Mouse (Mus musculus) liver (tissue): ENCODE measurements around the gene Stk35.

Experiments
- DNase-seq: peaks from one replicate; pipeline ENCODE4 v3.0.0-alpha.2; 2020; ENCODE audit warnings: mixed read lengths

Gene Stk35

DNA sequence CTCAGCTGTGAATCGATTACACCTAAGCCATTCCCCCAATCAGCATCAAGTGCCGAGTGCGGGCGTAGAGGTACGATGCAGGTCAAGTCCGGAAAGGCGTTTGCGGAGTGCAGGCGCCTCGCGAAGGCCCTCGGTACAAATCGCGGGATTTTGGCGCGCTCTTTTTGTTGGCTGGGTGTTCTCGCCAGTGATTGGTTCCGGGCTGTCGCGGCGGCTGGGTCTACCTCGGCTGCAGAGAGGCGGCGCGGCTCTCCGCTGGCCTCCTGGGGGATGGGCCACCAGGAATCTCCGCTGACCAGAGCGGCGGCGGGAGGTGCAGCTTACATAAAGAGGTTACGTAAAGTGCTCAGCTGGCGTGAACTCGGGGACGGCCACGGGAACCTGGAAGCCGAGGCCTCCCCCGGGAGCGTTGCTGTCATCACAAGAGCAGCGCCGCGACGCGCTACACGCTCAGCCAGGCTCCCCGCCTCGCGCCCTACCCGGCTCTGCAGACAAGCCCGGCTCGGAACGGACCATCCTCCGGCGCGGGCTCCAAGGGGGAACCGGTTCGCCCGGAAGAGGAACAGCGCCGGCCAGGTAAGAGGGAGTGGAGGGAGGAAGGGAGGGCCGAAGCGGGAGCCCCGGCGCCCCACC, at the start of gene Stk35:
Gene Stk35, plus strand, starts transcription at position 247 of the 633 bp plus-strand sequence.
- DNase-seq = peak; percentile 90

DNA sequence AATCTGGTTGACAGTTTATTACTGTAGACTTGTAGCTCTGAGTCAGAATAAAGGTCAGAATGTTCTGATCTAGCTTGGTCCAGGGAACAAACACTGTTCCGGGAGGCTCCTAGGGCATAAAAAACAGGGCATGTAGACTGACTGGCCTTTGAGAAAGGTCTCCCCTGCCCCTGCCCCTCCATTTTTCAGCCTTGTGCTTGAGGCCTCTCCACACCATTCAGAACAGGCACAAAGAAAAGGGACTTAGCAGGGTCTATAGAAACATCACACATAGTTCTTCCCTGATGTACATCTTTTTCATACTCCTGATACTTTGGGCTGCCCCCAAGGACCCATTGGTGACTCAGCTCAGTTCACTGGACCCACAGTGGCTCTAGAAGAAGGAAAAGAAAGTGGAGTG, 18.3 kb upstream of the Stk35 start:
- DNase-seq = no peak

DNA sequence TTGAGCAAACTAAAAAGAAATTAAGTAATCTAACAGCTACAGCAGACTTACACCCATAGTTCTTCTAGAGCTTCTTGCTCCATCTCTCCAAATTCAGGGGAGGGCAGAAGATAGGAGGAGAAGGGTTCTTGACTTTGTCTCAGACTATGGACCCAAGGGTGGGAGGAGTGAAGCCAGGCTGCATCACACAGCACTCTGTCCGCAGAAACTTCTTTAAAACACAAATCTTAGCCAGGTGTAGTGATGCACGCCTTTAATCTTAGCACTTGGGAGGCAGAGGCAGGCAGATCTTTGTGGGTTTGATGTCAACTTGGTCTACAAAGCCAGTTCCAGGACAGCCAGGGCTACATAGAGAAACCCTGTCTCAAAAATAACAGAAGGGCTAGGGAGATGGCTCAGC, 3.8 kb upstream of the Stk35 start:
- no peak for DNase-seq

DNA sequence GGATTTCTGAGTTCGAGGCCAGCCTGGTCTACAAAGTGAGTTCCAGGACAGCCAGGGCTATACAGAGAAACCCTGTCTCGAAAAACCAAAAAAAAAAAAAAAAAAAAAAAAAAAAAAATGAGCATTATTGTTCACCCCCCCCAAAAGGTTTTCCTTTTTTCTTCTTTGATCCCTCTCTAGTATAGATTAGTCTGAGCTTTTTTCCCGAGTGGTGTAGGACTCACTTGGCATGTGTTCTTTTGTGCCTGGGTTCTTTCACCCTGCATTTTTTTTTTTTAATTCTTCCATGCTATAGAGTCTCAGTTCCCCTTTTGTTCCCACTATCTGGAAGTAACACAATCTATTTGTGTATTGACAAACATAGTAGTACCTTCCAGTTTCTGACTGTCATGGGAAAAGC, 2.6 kb upstream of the Stk35 start:
- DNase-seq = no peak

DNA sequence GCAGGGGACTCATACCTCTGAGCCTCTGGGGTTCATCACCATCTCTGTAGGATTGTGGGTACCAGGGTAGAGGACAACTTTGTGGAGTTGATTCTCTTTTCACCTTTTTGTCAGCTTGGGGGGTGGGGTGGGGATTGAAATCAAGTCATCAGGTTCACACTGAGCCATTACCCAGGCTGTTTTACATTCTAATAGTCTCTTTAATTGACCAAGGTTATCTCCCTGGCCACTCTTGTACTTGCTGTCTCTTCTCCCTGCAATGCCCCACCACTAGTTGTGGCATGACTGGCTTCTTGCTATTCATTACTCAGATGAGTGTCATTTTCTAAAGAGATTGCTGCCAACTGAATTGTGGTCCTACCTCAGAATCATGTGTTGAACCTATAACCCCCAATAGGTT, 1.9 kb upstream of the Stk35 start:
- DNase-seq = no peak

DNA sequence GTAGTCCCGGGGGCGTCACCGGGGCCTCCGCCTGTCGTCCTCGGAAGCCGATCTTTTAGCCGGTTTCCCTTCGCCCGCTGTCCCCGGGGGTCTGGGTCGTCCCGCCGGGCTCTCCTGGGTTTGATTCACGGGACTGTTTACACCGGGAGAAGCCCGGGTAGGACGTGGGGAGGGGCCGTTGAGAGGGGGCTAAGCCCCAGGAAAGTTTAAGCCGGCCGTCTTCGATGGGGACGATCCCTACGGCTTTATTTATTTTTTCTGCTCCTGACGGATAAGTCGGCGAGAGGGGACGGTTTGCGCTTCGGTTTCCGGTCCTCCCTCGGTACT, 550 bp downstream of the Stk35 start:
- DNase-seq = no peak

DNA sequence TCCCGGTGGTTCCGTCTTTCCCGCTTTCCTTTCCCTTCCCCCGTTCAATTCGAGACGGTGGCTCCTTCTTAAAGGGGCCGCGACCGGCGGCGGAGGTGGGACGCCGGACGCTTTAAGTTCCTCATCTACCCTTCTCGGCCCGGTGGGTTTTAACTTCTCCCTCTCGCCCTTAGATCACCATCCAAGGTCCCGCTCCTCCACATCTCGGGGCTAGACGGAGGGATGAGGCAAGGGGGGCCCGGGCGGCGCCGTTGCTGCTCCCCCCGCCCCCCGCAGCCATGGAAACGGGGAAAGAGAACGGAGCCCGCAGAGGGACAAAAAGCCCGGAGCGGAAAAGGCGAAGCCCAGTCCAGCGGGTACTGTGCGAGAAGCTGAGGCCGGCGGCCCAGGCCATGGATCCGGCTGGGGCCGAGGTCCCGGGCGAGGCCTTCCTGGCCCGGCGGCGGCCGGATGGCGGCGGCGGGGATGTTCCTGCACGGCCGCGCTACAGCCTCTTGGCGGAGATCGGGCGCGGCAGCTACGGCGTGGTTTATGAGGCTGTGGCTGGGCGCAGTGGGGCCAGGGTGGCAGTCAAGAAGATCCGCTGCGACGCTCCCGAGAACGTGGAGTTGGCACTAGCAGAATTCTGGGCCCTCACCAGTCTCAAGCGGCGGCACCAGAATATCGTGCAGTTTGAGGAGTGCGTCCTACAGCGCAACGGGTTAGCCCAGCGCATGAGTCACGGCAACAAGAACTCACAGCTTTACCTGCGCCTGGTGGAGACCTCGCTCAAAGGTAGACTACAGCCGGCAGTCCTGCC, 1.1 kb downstream of the Stk35 start:
- peak; percentile 86 for DNase-seq

DNA sequence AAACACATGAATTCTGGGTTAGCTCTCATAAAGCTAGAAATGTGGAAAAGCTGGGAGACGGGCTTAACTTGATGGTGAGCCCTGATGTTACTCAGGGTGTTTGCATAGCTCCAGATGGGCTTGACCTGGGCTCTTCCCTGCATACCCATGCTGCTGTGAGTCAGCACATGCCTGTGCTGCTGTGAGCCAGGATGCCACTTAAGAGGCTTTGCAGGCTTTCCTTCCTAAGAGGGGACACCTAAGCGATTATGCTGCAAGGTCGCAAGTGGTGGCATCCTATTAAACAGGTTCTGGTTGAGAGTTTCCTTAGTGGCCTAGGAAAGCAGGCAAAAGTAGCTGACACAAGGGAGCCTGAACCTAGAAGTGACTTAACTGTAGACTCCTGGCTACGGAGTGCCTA, 5.2 kb downstream of the Stk35 start:
- DNase-seq = no peak

DNA sequence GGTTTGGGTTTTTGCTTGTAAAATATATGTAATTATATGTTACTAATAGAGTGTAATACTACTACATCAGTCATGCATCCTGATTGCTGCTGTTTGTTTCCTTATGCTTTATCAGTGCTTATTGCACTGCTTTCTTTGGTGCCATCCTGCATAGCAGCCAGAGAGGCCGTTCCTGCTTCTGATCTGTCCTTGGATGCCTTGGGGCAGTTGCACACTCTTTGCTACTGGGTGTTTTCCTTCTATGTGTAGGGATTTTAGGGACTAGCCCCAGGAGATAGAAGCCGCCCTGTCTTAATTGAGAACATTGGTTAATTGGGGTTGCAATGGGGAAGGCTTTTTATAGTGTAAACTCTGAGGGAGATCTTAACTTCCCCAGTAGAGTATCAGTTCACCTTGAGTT, 6.2 kb downstream of the Stk35 start:
- no peak for DNase-seq

DNA sequence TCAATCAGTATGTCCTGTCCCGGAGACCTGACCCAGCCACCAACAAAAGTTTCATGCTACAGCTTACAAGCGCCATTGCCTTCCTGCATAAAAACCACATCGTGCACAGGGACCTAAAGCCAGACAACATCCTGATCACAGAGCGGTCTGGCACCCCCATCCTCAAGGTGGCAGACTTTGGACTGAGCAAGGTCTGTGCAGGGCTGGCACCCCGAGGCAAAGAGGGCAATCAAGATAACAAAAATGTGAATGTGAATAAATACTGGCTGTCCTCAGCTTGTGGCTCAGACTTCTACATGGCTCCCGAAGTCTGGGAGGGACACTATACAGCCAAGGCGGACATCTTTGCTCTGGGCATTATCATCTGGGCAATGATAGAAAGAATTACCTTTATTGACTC, 10.2 kb downstream of the Stk35 start:
- no peak for DNase-seq

DNA sequence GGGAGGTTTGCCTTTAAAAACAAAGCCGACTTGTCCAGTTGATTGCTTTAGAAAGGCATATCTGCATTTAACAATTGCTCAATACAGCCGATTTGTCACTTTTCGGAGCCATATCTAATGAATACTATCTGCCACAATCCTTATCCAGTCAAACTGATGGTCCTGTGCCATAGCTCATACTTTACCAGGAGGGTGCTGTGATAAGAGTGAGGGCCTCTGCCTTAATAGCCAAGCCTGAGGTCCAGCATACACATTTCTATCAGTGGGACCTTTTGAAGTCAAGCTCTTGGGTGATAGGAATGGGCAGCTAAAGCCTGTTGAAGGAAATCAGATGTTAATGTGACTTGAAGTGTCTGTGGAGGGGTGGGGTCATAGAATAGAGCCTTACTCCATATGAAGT, 13.7 kb downstream of the Stk35 start:
- DNase-seq = no peak

DNA sequence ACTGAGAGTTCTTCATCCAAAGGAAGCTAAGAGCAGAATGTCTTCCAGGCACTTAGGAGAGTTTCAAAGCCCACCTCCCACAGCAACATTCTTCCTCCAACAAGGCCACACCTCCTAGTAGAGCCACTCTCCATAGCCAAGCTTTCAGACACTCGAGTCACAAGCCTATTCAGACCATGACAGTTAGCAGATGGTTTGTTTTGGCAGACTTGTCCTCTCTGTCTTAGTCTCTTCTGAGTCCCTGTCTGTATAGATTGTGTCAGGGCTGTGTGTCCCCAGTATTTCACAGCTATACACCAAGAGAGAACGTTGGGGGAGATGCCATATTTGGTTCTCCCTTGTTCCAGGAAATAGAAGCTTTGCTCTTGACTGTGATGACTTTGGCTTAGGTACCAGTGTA, 14.8 kb downstream of the Stk35 start:
- DNase-seq = no peak

DNA sequence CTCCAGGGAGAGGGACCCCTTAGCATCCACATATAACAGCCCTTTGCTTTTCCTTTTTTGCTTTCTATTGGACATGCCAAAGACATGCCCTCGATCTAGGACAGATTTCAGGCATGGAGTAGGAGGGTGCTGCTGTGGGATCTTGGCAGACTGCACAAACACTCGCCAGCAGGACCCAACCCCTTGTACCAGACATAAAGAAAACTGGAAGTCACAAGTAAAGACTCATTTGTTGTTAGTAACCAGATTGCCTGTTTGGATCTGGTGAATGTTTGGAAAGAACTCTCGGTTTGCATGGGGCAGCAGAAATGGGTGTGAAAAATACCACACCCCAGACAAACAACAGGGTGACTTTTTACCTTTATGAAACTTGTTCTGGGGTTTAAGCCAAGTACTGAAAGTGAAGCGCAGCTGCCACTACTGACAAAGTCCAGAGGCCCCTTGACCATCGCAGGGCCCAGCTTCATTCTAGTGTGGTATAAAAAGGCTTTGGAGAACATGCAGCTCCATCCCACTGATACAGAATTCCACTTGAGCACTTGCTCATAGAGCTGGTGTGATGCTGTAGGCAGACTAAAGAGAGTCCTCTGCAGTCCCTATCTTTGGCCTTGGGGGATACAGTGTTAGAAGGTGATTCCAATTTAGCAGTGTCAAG, 17.4 kb downstream of the Stk35 start:
- DNase-seq = no peak

DNA sequence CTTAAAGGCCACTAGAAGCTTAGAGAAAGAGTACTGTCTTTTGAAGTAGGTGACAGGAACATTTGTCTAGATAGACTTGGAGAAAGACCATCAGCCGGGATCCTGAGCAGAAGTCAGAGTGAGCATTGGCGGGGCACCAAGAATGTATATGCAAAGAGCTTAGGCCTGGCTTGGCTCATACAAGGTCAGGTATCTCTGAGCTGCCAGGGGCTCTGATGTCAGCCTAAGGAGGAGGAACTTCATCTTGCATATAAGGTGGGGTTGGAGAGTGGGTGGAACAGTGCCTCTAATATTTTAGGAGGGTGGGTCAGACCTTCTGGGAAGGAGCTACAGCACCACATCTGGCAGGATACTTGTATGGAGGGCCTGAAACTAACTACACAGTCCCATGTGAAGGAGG, 18.6 kb downstream of the Stk35 start:
- DNase-seq = no peak

DNA sequence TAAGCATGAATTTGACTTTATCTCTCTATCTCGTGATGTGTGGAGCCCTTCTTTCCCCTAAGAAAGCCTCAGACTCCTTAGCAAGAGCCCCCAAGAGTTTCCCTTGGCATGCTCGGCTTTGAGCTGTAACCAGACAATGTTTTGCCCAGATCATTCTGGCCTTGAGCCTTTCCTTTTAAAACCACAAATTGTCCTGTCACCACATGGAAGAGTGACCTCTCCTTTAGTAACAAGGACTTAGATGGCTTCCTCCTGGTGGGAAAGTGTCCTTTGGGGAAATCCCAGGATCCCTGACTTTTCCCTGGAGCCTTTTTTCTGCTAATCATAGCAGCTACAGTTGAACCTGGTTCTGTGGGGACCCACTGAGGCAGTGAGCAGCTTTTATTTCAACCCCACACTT, 19.2 kb downstream of the Stk35 start:
- no peak for DNase-seq

DNA sequence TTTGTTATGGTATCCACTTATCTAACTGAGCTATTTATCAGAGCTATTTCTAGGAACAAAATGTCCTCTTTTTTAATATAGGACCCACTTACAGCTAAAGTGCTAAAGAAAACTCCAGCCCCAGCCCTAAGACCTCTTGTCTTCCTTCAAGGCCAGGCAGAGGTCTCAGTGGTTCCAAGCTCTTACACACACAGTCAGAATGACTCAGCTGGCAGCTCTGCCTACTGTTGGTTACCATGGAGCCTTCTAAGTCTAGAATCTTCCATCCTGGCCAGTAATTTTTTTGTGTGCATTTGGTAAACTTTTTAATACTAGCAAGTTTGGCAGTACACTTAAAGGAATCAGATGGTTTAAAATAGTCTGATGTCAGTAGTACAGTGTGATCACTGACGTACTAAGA, 19.6 kb downstream of the Stk35 start:
- DNase-seq = no peak

DNA sequence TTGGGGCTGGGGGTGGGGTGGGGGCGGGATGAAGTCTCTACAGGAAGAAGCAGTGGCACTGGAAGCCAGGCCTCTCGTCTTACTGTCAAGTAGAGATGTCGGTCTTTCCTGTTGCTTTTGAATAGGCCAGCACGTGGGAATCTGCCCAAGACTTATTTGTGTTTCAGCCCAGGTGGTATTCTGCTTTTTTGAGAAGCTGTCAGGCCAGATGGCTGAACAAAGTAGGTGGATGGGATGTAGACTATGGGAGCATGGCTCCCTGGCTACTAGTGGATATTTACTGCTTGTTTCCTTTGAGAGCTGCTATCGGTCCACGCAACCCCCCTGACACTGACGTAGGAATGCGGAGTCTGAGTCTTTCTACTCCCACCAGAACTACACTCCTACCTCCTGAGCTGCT, 20.7 kb downstream of the Stk35 start:
- DNase-seq = no peak

DNA sequence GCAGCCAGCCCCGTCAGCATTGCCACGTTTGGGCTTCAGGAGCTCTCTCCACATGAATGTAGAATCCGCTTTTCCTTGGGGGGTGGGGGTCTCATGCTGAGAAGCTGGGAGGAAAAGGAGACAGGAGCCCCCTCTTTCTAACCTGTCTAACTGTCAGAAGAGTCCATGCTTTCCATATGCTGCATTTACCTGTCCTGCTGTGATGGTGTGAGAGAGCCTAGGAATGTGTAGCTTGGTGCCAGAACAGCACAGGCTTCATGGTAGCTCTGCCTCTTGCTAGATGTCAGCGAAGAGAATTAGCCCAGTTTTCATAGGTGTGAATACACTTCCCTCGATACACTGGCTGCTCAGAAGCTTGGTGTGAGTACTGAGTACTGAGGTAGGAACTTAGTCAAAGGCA, 21.3 kb downstream of the Stk35 start:
- no peak for DNase-seq

DNA sequence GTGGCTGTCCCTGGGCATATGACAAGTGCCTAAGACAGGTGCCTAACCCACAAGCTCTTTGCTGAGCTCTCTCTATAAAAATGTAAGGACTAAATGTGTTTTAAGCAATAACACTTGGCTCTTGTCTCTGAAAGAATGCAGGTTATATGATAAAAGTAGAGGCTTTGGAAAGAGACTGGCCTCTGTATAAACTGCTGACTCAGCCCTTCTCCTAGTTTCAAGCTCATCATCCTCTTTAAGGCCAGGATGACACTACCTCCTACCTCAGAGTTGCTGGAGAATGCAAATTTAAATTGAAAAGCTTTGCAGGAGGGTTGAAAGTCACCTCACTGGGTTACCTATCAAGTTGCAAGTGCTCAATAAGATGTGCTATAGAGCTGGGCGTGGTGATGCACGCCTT, 23.0 kb downstream of the Stk35 start:
- DNase-seq = no peak

DNA sequence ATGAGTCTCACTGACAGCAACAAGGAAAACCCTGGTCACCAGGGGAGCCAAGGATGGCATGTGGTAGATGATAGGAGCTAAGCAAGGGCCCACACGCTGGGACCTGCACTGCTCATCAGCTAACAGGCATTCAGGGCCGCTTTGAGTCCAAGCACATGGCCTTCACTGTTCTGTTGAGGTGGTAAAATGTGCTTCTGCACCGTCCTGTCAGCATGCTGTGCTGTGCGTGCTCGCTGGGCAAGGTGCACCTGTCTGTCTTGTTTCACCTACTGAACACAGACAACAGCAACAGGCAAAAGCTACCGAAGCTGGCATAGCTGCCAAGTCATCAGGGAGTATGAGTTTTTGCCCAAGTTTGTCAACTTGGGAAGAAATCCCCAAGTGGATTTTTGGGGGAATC, 23.9 kb downstream of the Stk35 start:
- no peak for DNase-seq

DNA sequence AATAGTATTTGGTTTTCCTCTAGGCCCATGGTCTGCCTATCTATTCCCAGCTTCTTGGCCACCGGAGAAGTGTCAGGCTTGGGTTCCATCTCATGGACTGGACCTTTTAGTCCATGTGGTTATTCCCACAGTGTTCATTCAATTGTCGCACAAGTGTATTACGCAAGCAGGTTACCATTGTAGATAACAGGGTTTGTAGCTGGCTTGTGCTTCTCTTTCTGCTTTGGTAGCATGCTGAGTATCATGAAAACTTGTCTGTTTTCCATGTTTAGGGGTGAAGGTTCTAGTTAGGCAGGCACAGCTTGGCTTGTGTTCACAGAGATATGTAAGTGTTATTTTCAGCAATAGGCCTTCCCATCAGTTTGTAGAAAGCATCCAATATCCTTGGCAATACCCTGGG, 25.8 kb downstream of the Stk35 start:
- no peak for DNase-seq

DNA sequence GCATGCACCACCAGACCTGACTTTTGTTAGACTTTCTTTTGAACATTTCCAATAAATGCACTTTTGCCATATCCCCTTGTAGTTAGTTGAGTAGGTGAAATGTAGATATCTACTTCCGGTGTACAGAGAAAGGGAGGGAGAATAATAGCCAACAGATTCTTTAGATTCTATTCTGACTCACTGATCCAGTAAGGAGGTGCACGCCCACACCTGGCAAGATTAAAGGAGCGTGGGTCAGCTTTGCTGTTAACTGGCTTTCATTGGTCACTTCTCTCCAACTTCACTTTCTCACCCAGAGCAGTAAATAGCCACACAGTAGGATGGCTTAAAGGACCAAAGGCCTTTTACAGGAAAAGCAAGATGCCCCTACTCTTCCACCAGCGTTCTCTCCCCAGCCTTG, 32.7 kb downstream of the Stk35 start:
- no peak for DNase-seq

DNA sequence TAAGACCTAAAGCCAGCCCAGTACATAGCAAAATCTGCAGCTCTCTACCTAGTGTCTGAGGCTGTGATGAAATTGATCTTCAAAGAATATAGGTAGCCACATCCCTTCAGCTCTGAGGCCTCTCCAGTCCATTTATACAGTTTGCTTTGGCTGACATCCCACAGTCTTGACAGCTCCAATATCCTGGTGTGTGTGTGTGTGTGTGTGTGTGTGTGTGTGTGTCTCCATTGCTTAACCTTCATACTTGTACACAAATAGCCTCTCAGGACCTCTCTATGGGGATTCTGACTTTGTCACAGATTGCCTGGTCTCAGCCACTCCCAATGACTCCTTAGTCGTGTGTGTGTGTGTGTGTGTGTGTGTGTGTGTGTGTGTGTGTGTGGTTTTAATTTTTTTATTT, 33.9 kb downstream of the Stk35 start:
- no peak for DNase-seq

DNA sequence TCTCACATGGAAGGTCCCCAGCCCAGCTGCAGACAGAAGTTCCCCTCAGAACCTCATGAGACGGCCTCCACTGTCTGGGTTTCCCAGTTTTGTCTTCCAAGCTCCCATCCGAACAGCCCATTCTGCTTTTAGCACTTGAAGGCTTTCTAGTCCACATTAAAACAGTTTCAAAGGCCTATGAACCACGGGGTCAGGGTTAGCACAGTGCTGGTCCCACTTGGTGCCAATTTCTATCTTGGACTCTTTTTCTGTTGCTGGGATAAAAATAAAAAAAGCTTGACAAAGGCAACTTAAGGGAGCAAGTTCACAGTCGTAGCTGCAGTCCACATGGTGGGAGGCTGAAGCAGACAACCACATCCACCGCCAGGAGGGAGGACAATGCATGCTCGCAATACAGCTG, 34.6 kb downstream of the Stk35 start:
- DNase-seq = no peak

DNA sequence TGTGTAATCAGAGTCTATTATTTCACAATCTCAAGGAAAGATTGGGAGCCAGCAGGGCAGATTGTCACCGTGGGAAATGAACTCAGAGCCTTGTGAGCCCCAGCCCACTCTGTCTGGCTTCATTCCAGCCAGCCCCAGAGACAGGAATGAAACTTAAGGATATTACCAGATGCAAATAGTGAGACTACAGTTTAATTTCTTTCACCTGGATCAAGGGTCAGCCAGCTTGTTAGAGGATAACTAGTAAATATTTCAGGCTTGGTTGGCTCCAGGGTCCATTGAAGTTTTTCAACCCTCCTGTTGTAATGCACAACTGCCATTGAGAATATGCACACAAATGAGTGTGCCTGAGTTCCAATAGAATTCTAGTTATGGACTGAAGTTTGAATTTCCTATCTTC, 36.6 kb downstream of the Stk35 start:
- no peak for DNase-seq
